Mouse (Mus musculus) heart, embryonic 12.5 days (tissue): ENCODE results near the gene 2510009E07Rik. TPM values are rescaled to one million over a fixed set of nuclear protein-coding genes. Genes with fewer than 3 reads are reported as not detected.

Experiments used
- ATAC-seq: fragments of 200-750 bp; cut with Nextera tagmentation; 2 replicates; pipeline ENCODE4 v1.8.0; 2017; ENCODE audit warnings: moderate TSS enrichment, moderate library complexity; ENCODE audit not compliant: insufficient number of reproducible peaks, low FRiP score
- H3K27ac ChIP-seq: fragments of 300-500 bp; sonication (generic); 2 replicates; pipeline ENCODE4 v1.5.1; 2016; ENCODE audit warnings: mild to moderate bottlenecking, moderate library complexity; ENCODE audit not compliant: poor library complexity, severe bottlenecking
- H3K27me3 ChIP-seq: fragments of 300-500 bp; sonication (generic); replicated peaks from 2 replicates; pipeline ENCODE4 v1.6.1; 2016; ENCODE audit warnings: mild to moderate bottlenecking, moderate library complexity
- H3K36me3 ChIP-seq: fragments of 300-500 bp; sonication (generic); 2 replicates; pipeline ENCODE4 v1.6.1; 2016; ENCODE audit warnings: mild to moderate bottlenecking, moderate library complexity
- H3K4me1 ChIP-seq: fragments of 300-500 bp; sonication (generic); replicated peaks from 2 replicates; pipeline ENCODE4 v1.6.1; 2016; ENCODE audit warnings: mild to moderate bottlenecking
- H3K4me2 ChIP-seq: fragments of 300-500 bp; sonication (generic); 2 replicates; pipeline ENCODE4 v1.6.1; 2016; ENCODE audit warnings: mild to moderate bottlenecking, moderate library complexity
- H3K4me3 ChIP-seq: fragments of 300-500 bp; sonication (generic); 2 replicates; pipeline ENCODE4 v1.5.1; 2016; ENCODE audit warnings: mild to moderate bottlenecking
- H3K9ac ChIP-seq: fragments of 300-500 bp; sonication (generic); 2 replicates; pipeline ENCODE4 v1.6.1; 2016; ENCODE audit warnings: mild to moderate bottlenecking, moderate library complexity
- H3K9me3 ChIP-seq: fragments of 300-500 bp; sonication (generic); replicated peaks from 2 replicates; pipeline ENCODE4 v1.6.1; 2016; ENCODE audit warnings: mild to moderate bottlenecking, moderate library complexity
- WGBS: fragments of 180-500 bp; shearing (Covaris S2); methylation state at CpG from one replicate; pipeline ENCODE4 v1.1.7; 2016; 5-methylcytosine and 5-hydroxymethylcytosine counted together
- polyA plus RNA-seq: library from polyadenylated mRNA; unstranded; fragments of >200 nt; fragmentation: Nextera tagmentation; extraction: Ambion mirVana; gene quantifications from 2 replicates; pipeline ENCODE4 v1.2.1, GENCODE M21; 2016

Gene 2510009E07Rik
- polyA plus RNA-seq, 1 experiment from 2014 or later: 26.7 TPM

GRCm38 (mm10) chr16:21608176-21608865 is 86.1 kb downstream of the 2510009E07Rik start:
- Histone ChIP-seq H3K9me3 (no peaks in the 10 kb centered on the region), H3K27me3 (no peaks in the 10 kb centered on the region), H3K4me1 (peaks cover 25% of the 10 kb centered on the region), H3K4me3 (no peak overlapping the region), H3K27ac (peak overlapping the region; percentile 86), H3K4me2 (no peak overlapping the region), H3K9ac (no peak overlapping the region), H3K36me3 (no peaks in the 10 kb centered on the region; the same call in 1 of the 2 replicates)
- ATAC-seq: peak; percentile 79
- 37% methylated on average over 10 of the region's 10 CpGs for WGBS

- Histone ChIP-seq H3K27ac (peak overlapping the region; percentile 86), H3K4me1 (peaks cover 25% of the 10 kb centered on the region), H3K9me3 (no peaks in the 10 kb centered on the region), H3K9ac (no peak overlapping the region), H3K4me3 (no peak overlapping the region), H3K4me2 (no peak overlapping the region), H3K36me3 (no peaks in the 10 kb centered on the region; the same call in 1 of the 2 replicates), H3K27me3 (no peaks in the 10 kb centered on the region)
- no peak for ATAC-seq
- 62% methylated on average over 5 of the region's 5 CpGs for WGBS
These were observed 86.8 kb downstream of the 2510009E07Rik start for GRCm38 (mm10) chr16:21607651-21608040.

- no peak overlapping the region for H3K4me2 ChIP-seq
- no peak overlapping the region; the same call in 1 of the 2 replicates for H3K27ac ChIP-seq
- H3K27me3 ChIP-seq: no peaks in the 10 kb centered on the region
- no peaks in the 10 kb centered on the region for H3K9me3 ChIP-seq
- 80% methylated on average over 8 of the region's 8 CpGs for WGBS
- peaks cover 25% of the 10 kb centered on the region for H3K4me1 ChIP-seq
- no peak overlapping the region for H3K4me3 ChIP-seq
- H3K36me3 ChIP-seq: no peaks in the 10 kb centered on the region
- H3K9ac ChIP-seq: no peak overlapping the region
- ATAC-seq: 0 out of 2 replicates have a peak, but pooled peaks have one; percentile 45
These were observed 87.3 kb downstream of the 2510009E07Rik start for GRCm38 (mm10) chr16:21607021-21607650.

- no peak overlapping the region for H3K4me3 ChIP-seq
- peaks cover 25% of the 10 kb centered on the region for H3K4me1 ChIP-seq
- no peak overlapping the region for H3K9ac ChIP-seq
- ATAC-seq: no peak
- H3K27ac ChIP-seq: no peak overlapping the region
- H3K27me3 ChIP-seq: no peaks in the 10 kb centered on the region
- WGBS: 87% methylated on average over 6 of the region's 6 CpGs
- H3K36me3 ChIP-seq: no peaks in the 10 kb centered on the region
- no peaks in the 10 kb centered on the region for H3K9me3 ChIP-seq
- no peak overlapping the region for H3K4me2 ChIP-seq
These were observed 88.0 kb downstream of the 2510009E07Rik start for GRCm38 (mm10) chr16:21606249-21607020.

- H3K9me3 ChIP-seq: no peaks in the 10 kb centered on the region
- peaks cover 25% of the 10 kb centered on the region for H3K4me1 ChIP-seq
- no peaks in the 10 kb centered on the region for H3K27me3 ChIP-seq
- H3K36me3 ChIP-seq: no peaks in the 10 kb centered on the region
- no peak overlapping the region for H3K4me2 ChIP-seq
- no peak for ATAC-seq
- no peak overlapping the region for H3K27ac ChIP-seq
- no peak overlapping the region for H3K4me3 ChIP-seq
- 81% methylated on average over 6 of the region's 6 CpGs for WGBS
- H3K9ac ChIP-seq: no peak overlapping the region
These were observed 90.1 kb downstream of the 2510009E07Rik start for GRCm38 (mm10) chr16:21604354-21604753.

Other genes with a start within 250 kb of the 2510009E07Rik start
- 3.0 and 3.4 TPM in 2 replicates for gene Ehhadh, start 93.1 kb upstream of the 2510009E07Rik start, polyA plus RNA-seq
- gene Map3k13, start 99.7 kb upstream of the 2510009E07Rik start, polyA plus RNA-seq: 0.84 and 0.91 TPM in 2 replicates